Mouse (Mus musculus): Measurements from ENCODE around the gene Abcb4. TPM values are rescaled to one million over a fixed set of nuclear protein-coding genes. Genes with fewer than 3 reads are reported as not detected.
"Not testable (repeated sequence)": the region's sequence is repeated elsewhere in the genome, so short reads cannot be mapped to it uniquely, and the experiment has no call there.

The Abcb4 gene
- polyA plus RNA-seq (2011; ENCODE audit: insufficient read depth, insufficient read length, low read depth, missing spikeins) = 0.41 and 0.42 TPM in 2 replicates

GRCm38 (mm10) chr5:8893300-8894103 is at the start of gene Abcb4:
TSS of gene Abcb4 (plus strand) at chr5:8893717.
- H3K9ac ChIP-seq (ENCODE audit: low read depth, poor library complexity, severe bottlenecking) = peak within 1 kb of the TSS; percentile 39
- H3K4me1 ChIP-seq (ENCODE audit: control insufficient read depth, insufficient read depth, low read length) = no peaks in the 10 kb centered on the region
- H3K36me3 ChIP-seq (ENCODE audit: control insufficient read depth, insufficient read depth, low read length, poor library complexity, severe bottlenecking) = no peaks in the 10 kb centered on the region
- H3K27ac ChIP-seq (ENCODE audit: insufficient read depth, low read length) = no peak within 1 kb of the TSS
- H3K27me3 ChIP-seq (ENCODE audit: control insufficient read depth, insufficient read depth, low read length, poor library complexity, severe bottlenecking) = peaks cover 10% of the 10 kb centered on the region
- peak; percentile 12 for TF ChIP-seq CTCF (IDR thresholded peaks at IDR 0.05; ENCODE audit: low read depth, low read length)
- TF ChIP-seq EP300 (IDR thresholded peaks at IDR 0.05; ENCODE audit: insufficient read depth, low read depth, low read length) = no peak
- peak within 1 kb of the TSS; percentile 69 for H3K4me3 ChIP-seq (ENCODE audit: low read depth, low read length)
- H3K9me3 ChIP-seq (replicated peaks; ENCODE audit: control insufficient read depth, insufficient read depth, low read length, poor library complexity, severe bottlenecking) = no peaks in the 10 kb centered on the region

GRCm38 (mm10) chr5:8848607-8849575 is 44.6 kb upstream of the Abcb4 start:
- not testable (repeated sequence) for H3K36me3 ChIP-seq (ENCODE audit: control insufficient read depth, insufficient read depth, low read length, poor library complexity, severe bottlenecking); H3K27me3 ChIP-seq (ENCODE audit: control insufficient read depth, insufficient read depth, low read length, poor library complexity, severe bottlenecking); H3K4me3 ChIP-seq (ENCODE audit: low read depth, low read length); H3K4me1 ChIP-seq (ENCODE audit: control insufficient read depth, insufficient read depth, low read length); H3K9ac ChIP-seq (ENCODE audit: low read depth, poor library complexity, severe bottlenecking); H3K9me3 ChIP-seq (replicated peaks; ENCODE audit: control insufficient read depth, insufficient read depth, low read length, poor library complexity, severe bottlenecking)
- H3K27ac ChIP-seq (ENCODE audit: insufficient read depth, low read length) = peak overlapping the region; percentile 80

DNA sequence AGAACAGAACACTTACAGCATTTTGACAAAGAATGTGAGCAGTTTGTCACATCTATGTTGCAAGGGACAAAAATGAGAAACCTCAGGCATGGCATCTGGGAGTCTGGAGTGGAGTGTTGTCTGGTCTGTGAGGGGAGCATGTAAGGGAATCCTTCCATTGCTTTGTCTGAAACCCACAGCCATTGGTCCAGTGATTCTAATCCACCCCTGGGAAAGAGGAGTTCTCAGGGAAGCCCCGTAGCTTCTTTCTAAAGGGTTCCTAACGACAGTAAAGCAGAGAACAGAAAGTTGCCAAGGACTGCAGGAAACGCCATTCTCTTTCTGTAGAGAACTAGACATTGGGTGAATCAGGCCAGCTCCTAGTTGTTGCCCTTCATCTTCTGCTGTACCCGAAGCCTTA is 42.7 kb upstream of the Abcb4 start:
- Histone ChIP-seq H3K9ac (ENCODE audit: low read depth, poor library complexity, severe bottlenecking) (0 out of 2 replicates have a peak overlapping the region, but pooled peaks have one; percentile 40), H3K36me3 (ENCODE audit: control insufficient read depth, insufficient read depth, low read length, poor library complexity, severe bottlenecking) (0 out of 2 replicates have a peak, but pooled peaks cover 2% of the 10 kb centered on the region), H3K27ac (ENCODE audit: insufficient read depth, low read length) (no peak overlapping the region), H3K4me3 (ENCODE audit: low read depth, low read length) (no peak overlapping the region; the same call in 1 of the 2 replicates), H3K4me1 (ENCODE audit: control insufficient read depth, insufficient read depth, low read length) (peaks cover 6% of the 10 kb centered on the region), H3K27me3 (ENCODE audit: control insufficient read depth, insufficient read depth, low read length, poor library complexity, severe bottlenecking) (no peaks in the 10 kb centered on the region), H3K9me3 (replicated peaks; ENCODE audit: control insufficient read depth, insufficient read depth, low read length, poor library complexity, severe bottlenecking) (no peaks in the 10 kb centered on the region)
- TF ChIP-seq EP300 (IDR thresholded peaks at IDR 0.05; ENCODE audit: insufficient read depth, low read depth, low read length) (no peak), POLR2A (IDR thresholded peaks at IDR 0.05; ENCODE audit: insufficient read depth, low read length) (no peak), CTCF (IDR thresholded peaks at IDR 0.05; ENCODE audit: low read depth, low read length) (no peak)

DNA sequence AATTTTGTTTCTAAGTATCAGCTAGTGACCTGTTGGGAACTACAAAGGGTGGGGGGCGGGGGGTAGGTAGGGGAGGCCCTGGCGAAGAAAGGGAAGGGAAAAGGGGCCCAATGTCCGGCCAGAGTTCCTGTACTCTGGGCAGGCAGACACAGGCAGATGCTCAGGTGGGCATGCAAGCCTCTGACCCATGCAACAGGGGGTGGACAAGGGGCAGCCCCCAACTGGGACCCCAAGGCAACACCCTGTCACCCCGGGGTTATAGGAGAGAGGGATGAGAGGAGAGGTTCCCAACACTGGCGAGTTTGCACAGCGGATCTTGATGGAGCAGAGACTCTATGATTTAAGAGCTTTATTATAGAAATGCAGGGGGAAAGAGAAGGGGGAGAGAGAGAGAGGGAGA is 36.3 kb upstream of the Abcb4 start:
- Histone ChIP-seq H3K4me3 (ENCODE audit: low read depth, low read length) (no peak overlapping the region), H3K27ac (ENCODE audit: insufficient read depth, low read length) (no peak overlapping the region), H3K9ac (ENCODE audit: low read depth, poor library complexity, severe bottlenecking) (no peak overlapping the region), H3K36me3 (ENCODE audit: control insufficient read depth, insufficient read depth, low read length, poor library complexity, severe bottlenecking) (no peaks in the 10 kb centered on the region), H3K27me3 (ENCODE audit: control insufficient read depth, insufficient read depth, low read length, poor library complexity, severe bottlenecking) (no peaks in the 10 kb centered on the region), H3K4me1 (ENCODE audit: control insufficient read depth, insufficient read depth, low read length) (no peaks in the 10 kb centered on the region), H3K9me3 (replicated peaks; ENCODE audit: control insufficient read depth, insufficient read depth, low read length, poor library complexity, severe bottlenecking) (no peaks in the 10 kb centered on the region)
- no peak for TF ChIP-seq CTCF (IDR thresholded peaks at IDR 0.05; ENCODE audit: low read depth, low read length)
- no peak for TF ChIP-seq EP300 (IDR thresholded peaks at IDR 0.05; ENCODE audit: insufficient read depth, low read depth, low read length)
- TF ChIP-seq POLR2A (IDR thresholded peaks at IDR 0.05; ENCODE audit: insufficient read depth, low read length) = no peak

DNA sequence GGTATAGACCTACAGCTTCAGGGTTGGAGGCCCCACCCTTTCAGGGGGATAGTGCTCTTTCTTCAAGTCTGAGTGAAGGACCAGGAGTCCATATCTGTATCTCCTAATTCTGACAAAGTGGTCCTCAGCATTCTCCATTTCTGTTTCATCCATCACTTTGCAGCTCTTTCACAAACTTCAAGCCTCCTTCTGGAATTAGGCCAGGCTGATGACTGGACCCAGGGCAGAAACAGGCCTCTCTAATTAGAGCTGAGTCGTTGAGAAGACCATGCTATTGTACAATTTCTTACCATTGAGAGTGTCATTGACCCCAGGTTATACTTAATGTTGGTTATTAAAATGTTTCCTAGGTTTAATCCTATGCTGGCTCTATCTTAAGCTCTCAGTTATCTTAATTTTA is 31.7 kb upstream of the Abcb4 start:
- Histone ChIP-seq H3K27ac (ENCODE audit: insufficient read depth, low read length) (no peak overlapping the region), H3K9ac (ENCODE audit: low read depth, poor library complexity, severe bottlenecking) (no peak overlapping the region), H3K36me3 (ENCODE audit: control insufficient read depth, insufficient read depth, low read length, poor library complexity, severe bottlenecking) (no peaks in the 10 kb centered on the region), H3K27me3 (ENCODE audit: control insufficient read depth, insufficient read depth, low read length, poor library complexity, severe bottlenecking) (no peaks in the 10 kb centered on the region), H3K4me3 (ENCODE audit: low read depth, low read length) (no peak overlapping the region), H3K4me1 (ENCODE audit: control insufficient read depth, insufficient read depth, low read length) (no peaks in the 10 kb centered on the region), H3K9me3 (replicated peaks; ENCODE audit: control insufficient read depth, insufficient read depth, low read length, poor library complexity, severe bottlenecking) (no peaks in the 10 kb centered on the region)
- TF ChIP-seq EP300 (IDR thresholded peaks at IDR 0.05; ENCODE audit: insufficient read depth, low read depth, low read length) (no peak), CTCF (IDR thresholded peaks at IDR 0.05; ENCODE audit: low read depth, low read length) (no peak), POLR2A (IDR thresholded peaks at IDR 0.05; ENCODE audit: insufficient read depth, low read length) (no peak)

All from ES-Bruce4 (cell line).